ENCODE assay signal across 8 mouse cellular contexts in the genomic region with DNA sequence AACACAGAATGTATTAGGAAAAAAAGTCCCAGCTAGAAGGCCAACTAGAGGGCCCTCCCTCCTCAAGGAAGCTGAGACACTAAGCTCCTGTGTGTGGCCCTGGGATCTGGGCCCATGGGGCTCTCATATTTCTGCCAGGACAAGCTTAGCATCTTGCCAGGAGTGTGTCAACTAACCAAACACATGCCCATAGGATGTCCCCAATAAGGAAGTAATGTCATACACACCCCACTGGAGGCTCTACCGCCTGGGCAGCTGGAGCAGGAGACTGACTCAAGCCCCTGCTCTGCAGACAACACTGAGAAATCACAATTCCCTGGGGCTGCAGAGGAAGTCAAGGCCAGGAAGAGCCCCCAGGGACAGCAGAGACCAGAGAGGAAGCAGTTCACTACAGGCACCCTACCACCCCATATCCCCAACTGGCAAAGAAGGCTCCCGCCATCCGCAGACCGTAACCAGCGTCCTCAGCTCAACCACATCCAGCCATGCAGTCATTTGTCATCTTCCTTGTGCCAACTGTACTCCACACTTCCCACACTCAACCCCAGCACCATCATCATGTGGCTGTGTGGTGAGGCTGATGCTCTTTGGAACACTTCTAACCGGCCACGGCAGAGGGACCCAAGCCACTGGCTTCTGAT. TPM values are rescaled to one million over a fixed set of nuclear protein-coding genes. Genes with fewer than 3 reads are reported as not detected.
DNase-seq lines count a peak whose midpoint lies in the region; ATAC-seq and TF ChIP-seq lines count a peak whose summit lies in the region.

No protein-coding gene starts in this region.

- no peak overlapping the region for H3K4me3 ChIP-seq in heart, embryonic 16.5 days (ENCODE audit: low read length)
- H3K4me3 ChIP-seq in midbrain, embryonic 10.5 days: peak overlapping the region; percentile 95; the same call in 1 of the 2 replicates

- peaks cover 12% of the 10 kb centered on the region for H3K4me1 ChIP-seq in heart, embryonic 16.5 days (ENCODE audit: control insufficient read depth, insufficient read depth, low read length)
- H3K4me1 ChIP-seq in midbrain, embryonic 10.5 days: peaks cover 50% of the 10 kb centered on the region

- no peaks in the 10 kb centered on the region for H3K27me3 ChIP-seq in heart, embryonic 16.5 days (ENCODE audit: control insufficient read depth, insufficient read depth, low read length)
- H3K27me3 ChIP-seq in midbrain, embryonic 10.5 days (ENCODE audit: low read depth, poor library complexity, severe bottlenecking): peaks cover 24% of the 10 kb centered on the region; the same call in 1 of the 2 replicates

- 78% methylated on average over 7 of the region's 7 CpGs for WGBS in heart, embryonic 16.5 days
- 91% methylated on average over 7 of the region's 7 CpGs for WGBS in midbrain, embryonic 10.5 days

- no peaks in the 10 kb centered on the region for H3K36me3 ChIP-seq in heart, embryonic 16.5 days (ENCODE audit: control insufficient read depth, insufficient read depth)
- peaks cover 9% of the 10 kb centered on the region; the same call in 1 of the 2 replicates for H3K36me3 ChIP-seq in midbrain, embryonic 10.5 days

- H3K27ac ChIP-seq in heart, embryonic 16.5 days (ENCODE audit: low read length): peak overlapping the region; percentile 9; the same call in 1 of the 2 replicates
- H3K27ac ChIP-seq in midbrain, embryonic 10.5 days (replicated peaks): peak overlapping the region; percentile 98

- no peak overlapping the region for H3K9ac ChIP-seq in heart, embryonic 16.5 days (ENCODE audit: low read length)

- TF ChIP-seq POLR2A in brain, embryonic 14.5 days (IDR thresholded peaks at IDR 0.05; ENCODE audit: borderline replicate concordance, extremely low read depth, insufficient read depth, insufficient read length, poor library complexity, severe bottlenecking): no peak

- no peak for TF ChIP-seq CTCF in brain, embryonic 14.5 days (IDR thresholded peaks at IDR 0.05; ENCODE audit: borderline replicate concordance, extremely low read depth, insufficient read depth, insufficient read length)

- DNase-seq in layer of hippocampus, postnatal 36 days: peak; percentile 21 to 36
- no peak for DNase-seq in layer of hippocampus, postnatal 14 days (ENCODE audit: low spot score in 2 of 2)
- peak; percentile 43 for DNase-seq in brain, embryonic 14.5 days (ENCODE audit: low read depth)
- no peak for DNase-seq in midbrain, embryonic 10.5 days (ENCODE audit: low spot score)
- no peak for DNase-seq in c-Kit-positive CD71-positive TER-119-positive erythroid progenitor cells, embryonic 14.5 days (ENCODE audit: low spot score)
- no peak for DNase-seq in spleen, postnatal 4 days (ENCODE audit: low spot score in 2 of 2)

- no peak overlapping the region for H3K4me2 ChIP-seq in heart, embryonic 16.5 days (ENCODE audit: low read depth, low read length)

- H3K9me3 ChIP-seq in heart, embryonic 16.5 days (replicated peaks; ENCODE audit: control insufficient read depth, low read length): no peaks in the 10 kb centered on the region
- no peaks in the 10 kb centered on the region for H3K9me3 ChIP-seq in midbrain, embryonic 10.5 days (replicated peaks)

- ATAC-seq in heart, embryonic 16.5 days (replicated peaks; ENCODE audit: extremely low read depth, insufficient read depth, low FRiP score): no peak
- ATAC-seq in CD4-positive, CD25-positive, alpha-beta regulatory T cell, adult 4 months: no peak

RNA-seq across cellular contexts. Expression of a gene that starts 3.0 kb away (rescaled TPM):
- total RNA-seq in layer of hippocampus, postnatal 36 days (2021): 10 to 100 TPM; 91.3 to 91.5 TPM
- total RNA-seq in layer of hippocampus, postnatal 14 days (2021): 10 to 100 TPM; 95.0 to 98.6 TPM
- 98.9 and 133 TPM in 2 replicates for polyA plus RNA-seq in brain, embryonic 14.5 days (2012; rRNA removed)
- 10.1 and 10.9 TPM in 2 replicates for polyA plus RNA-seq in heart, embryonic 16.5 days (2015; fragmentation: Nextera tagmentation; extraction: Ambion mirVana)
- polyA plus RNA-seq in midbrain, embryonic 10.5 days (2016; fragmentation: Nextera tagmentation; extraction: Ambion mirVana): 19.0 and 23.5 TPM in 2 replicates
- polyA plus RNA-seq in CD4-positive, CD25-positive, alpha-beta regulatory T cell, adult 4 months (2017; shearing (Covaris generic)): 1 to 10 TPM; 1.7 to 2.7 TPM

Comparison
In these comparisons a context has a peak if more than half of its experiments do, and no peak if none do; other contexts are left out.
1. DNase-seq: peak in layer of hippocampus, postnatal 36 days (2 of 2) and brain, embryonic 14.5 days (single experiment); none in layer of hippocampus, postnatal 14 days (0 of 2), midbrain, embryonic 10.5 days (single experiment), c-Kit-positive CD71-positive TER-119-positive erythroid progenitor cells, embryonic 14.5 days (single experiment) and spleen, postnatal 4 days (0 of 2).